Comparison of ENCODE assay signal across 10 mouse cellular contexts in genomic region chr11:4949256-4950044, GRCm38 (mm10). TPM values are rescaled to one million over a fixed set of nuclear protein-coding genes. Genes with fewer than 3 reads are reported as not detected.
DNase-seq lines count a peak whose midpoint lies in the region; ATAC-seq and TF ChIP-seq lines count a peak whose summit lies in the region.
"Had no signal": no experiment of that assay in that cellular context is flagged by ENCODE, and none has a peak within 500 bp of the region (broad histone marks: within the 10 kb centered on the region; RNA-seq: fewer than 3 reads in every experiment).

No protein-coding gene starts in this region.

- no peak for TF ChIP-seq POLR2A in MEL (IDR thresholded peaks at IDR 0.05; ENCODE audit: control insufficient read depth in 1 of 2, insufficient read depth in 1 of 2, low read depth in 1 of 2, low read length in 2 of 2, poor library complexity in 1 of 2)

- no peaks in the 10 kb centered on the region; a peak in 1 of 4 replicates for H3K4me1 ChIP-seq in MEL (ENCODE audit: control insufficient read depth in 1 of 2, insufficient read depth in 2 of 2, low read length in 2 of 2)
- H3K4me1 ChIP-seq in embryonic facial prominence, embryonic 11.5 days (ENCODE audit: control insufficient read depth, insufficient read depth, low read length): peaks cover 7% of the 10 kb centered on the region; the same call in 1 of the 2 replicates
- peaks cover 9% of the 10 kb centered on the region; the same call in 1 of the 2 replicates for H3K4me1 ChIP-seq in intestine, embryonic 14.5 days (replicated peaks; ENCODE audit: control insufficient read depth, insufficient read depth, low read length)
- H3K4me1 ChIP-seq in lung, postnatal 0 days (ENCODE audit: insufficient read depth, low read depth, low read length): peaks cover 6% of the 10 kb centered on the region; the same call in 1 of the 2 replicates

- ATAC-seq in embryonic facial prominence, embryonic 11.5 days (replicated peaks; ENCODE audit: insufficient number of reproducible peaks, low FRiP score, low TSS enrichment, low read depth): no peak
- ATAC-seq in intestine, embryonic 14.5 days (replicated peaks; ENCODE audit: low FRiP score, low TSS enrichment, low read depth): peak; percentile 33; the same call in 1 of the 2 replicates
- ATAC-seq in lung, postnatal 0 days: peak; percentile 48

- no peak for TF ChIP-seq EP300 in MEL (IDR thresholded peaks at IDR 0.05; ENCODE audit: low read depth in 1 of 2, low read length in 2 of 2)
- TF ChIP-seq EP300 in lung, postnatal 0 days (IDR thresholded peaks at IDR 0.05): no peak

- no peaks in the 10 kb centered on the region for H3K36me3 ChIP-seq in MEL (ENCODE audit: control insufficient read depth in 1 of 2, insufficient read depth in 2 of 2, low read length in 2 of 2)
- H3K36me3 ChIP-seq in embryonic facial prominence, embryonic 11.5 days (replicated peaks; ENCODE audit: control insufficient read depth, insufficient read depth, low read depth, low read length): no peaks in the 10 kb centered on the region
- H3K36me3 ChIP-seq in intestine, embryonic 14.5 days (ENCODE audit: control insufficient read depth, insufficient read depth, low read length): no peaks in the 10 kb centered on the region
- no peaks in the 10 kb centered on the region for H3K36me3 ChIP-seq in lung, postnatal 0 days (ENCODE audit: insufficient read depth, low read length)
- H3K36me3 ChIP-seq: embryonic facial prominence, embryonic 15.5 days had no signal

- H3K9ac ChIP-seq in MEL (ENCODE audit: control insufficient read depth, low read depth, low read length, poor library complexity, severe bottlenecking): no peak overlapping the region
- H3K9ac ChIP-seq in embryonic facial prominence, embryonic 11.5 days (replicated peaks; ENCODE audit: low read length): no peak overlapping the region
- no peak overlapping the region for H3K9ac ChIP-seq in intestine, embryonic 14.5 days (ENCODE audit: low read length)
- H3K9ac ChIP-seq in lung, postnatal 0 days (replicated peaks; ENCODE audit: low read depth): no peak overlapping the region
- H3K9ac ChIP-seq: embryonic facial prominence, embryonic 15.5 days; liver, embryonic 14.5 days had no signal

- H3K4me3 ChIP-seq in MEL (ENCODE audit: control insufficient read depth in 1 of 2, insufficient read depth in 1 of 2, low read depth in 2 of 2, low read length in 2 of 2): no peak overlapping the region
- H3K4me3 ChIP-seq in embryonic facial prominence, embryonic 11.5 days (ENCODE audit: low read depth, low read length): no peak overlapping the region
- H3K4me3 ChIP-seq in intestine, embryonic 14.5 days (ENCODE audit: low read depth, low read length): no peak overlapping the region
- no peak overlapping the region for H3K4me3 ChIP-seq in lung, postnatal 0 days (ENCODE audit: low read depth, low read length)
- H3K4me3 ChIP-seq: embryonic facial prominence, embryonic 15.5 days had no signal

- no peaks in the 10 kb centered on the region for H3K79me2 ChIP-seq in MEL (ENCODE audit: control insufficient read depth, insufficient read depth, low read length, poor library complexity)

- WGBS in embryonic facial prominence, embryonic 11.5 days: 6% methylated on average over 23 of the region's 23 CpGs
- 4% methylated on average over 23 of the region's 23 CpGs for WGBS in intestine, embryonic 14.5 days
- 7% methylated on average over 23 of the region's 23 CpGs for WGBS in lung, postnatal 0 days

- DNase-seq in gastrocnemius, postnatal 10 days: peak; percentile 77
- DNase-seq in gastrocnemius, adult 8-10 months (ENCODE audit: low spot score in 2 of 2): no peak
- peak; percentile 38 for DNase-seq in MEL (ENCODE audit: low read depth, low spot score)
- DNase-seq in embryonic facial prominence, embryonic 11.5 days (ENCODE audit: low spot score): peak; percentile 87
- peak; percentile 95 for DNase-seq in intestine, embryonic 14.5 days (ENCODE audit: low spot score)
- DNase-seq in lung, postnatal 0 days (ENCODE audit: low spot score): peak; percentile 62
- DNase-seq in retina, postnatal 1 day: peak; percentile 72
- DNase-seq in T-cell, adult 2 months (ENCODE audit: low spot score): no peak

- no peak overlapping the region for H3K27ac ChIP-seq in MEL (ENCODE audit: control insufficient read depth, low read depth, low read length)
- no peak overlapping the region for H3K27ac ChIP-seq in embryonic facial prominence, embryonic 11.5 days (replicated peaks; ENCODE audit: low read depth, low read length)
- no peak overlapping the region for H3K27ac ChIP-seq in intestine, embryonic 14.5 days (ENCODE audit: low read depth)
- no peak overlapping the region for H3K27ac ChIP-seq in lung, postnatal 0 days (ENCODE audit: low read length)
- H3K27ac ChIP-seq: embryonic facial prominence, embryonic 15.5 days; liver, embryonic 14.5 days had no signal

- no peak overlapping the region for H3K4me2 ChIP-seq in embryonic facial prominence, embryonic 11.5 days (ENCODE audit: low read depth, low read length)
- no peak overlapping the region for H3K4me2 ChIP-seq in intestine, embryonic 14.5 days (ENCODE audit: low read length)
- H3K4me2 ChIP-seq in lung, postnatal 0 days (replicated peaks; ENCODE audit: low read depth, low read length): no peak overlapping the region
- H3K4me2 ChIP-seq: embryonic facial prominence, embryonic 15.5 days had no signal

- TF ChIP-seq RAD21 in MEL (IDR thresholded peaks at IDR 0.05; ENCODE audit: low read depth, low read length): no peak

- H3K27me3 ChIP-seq in MEL (ENCODE audit: control insufficient read depth in 1 of 2, insufficient read depth in 2 of 2, low read length in 2 of 2): peaks cover 0 to 2% of the 10 kb centered on the region in 2 experiments; a peak in 2 of 4 replicates
- H3K27me3 ChIP-seq in embryonic facial prominence, embryonic 11.5 days (ENCODE audit: control insufficient read depth, insufficient read depth, low read length): peaks cover 67% of the 10 kb centered on the region
- peaks cover 97% of the 10 kb centered on the region for H3K27me3 ChIP-seq in intestine, embryonic 14.5 days (replicated peaks; ENCODE audit: control insufficient read depth, insufficient read depth, low read length)
- H3K27me3 ChIP-seq in lung, postnatal 0 days (replicated peaks; ENCODE audit: insufficient read depth, low read length): peaks cover 44% of the 10 kb centered on the region

- TF ChIP-seq CTCF in MEL (IDR thresholded peaks at IDR 0.05 in 2 of 3, conservative IDR thresholded peaks at IDR 0.05 in 1 of 3; ENCODE audit: control insufficient read depth in 1 of 3, insufficient read depth in 1 of 3, low read depth in 2 of 3, low read length in 3 of 3, poor library complexity in 1 of 3, severe bottlenecking in 1 of 3): no peak
- no peak for TF ChIP-seq CTCF in lung, postnatal 0 days (IDR thresholded peaks at IDR 0.05)

- H3K9me3 ChIP-seq in MEL (replicated peaks; ENCODE audit: insufficient read depth, low read length): no peaks in the 10 kb centered on the region
- no peaks in the 10 kb centered on the region for H3K9me3 ChIP-seq in embryonic facial prominence, embryonic 11.5 days (replicated peaks; ENCODE audit: control insufficient read depth, low read length)
- H3K9me3 ChIP-seq in intestine, embryonic 14.5 days (ENCODE audit: control insufficient read depth, low read length): no peaks in the 10 kb centered on the region
- H3K9me3 ChIP-seq in lung, postnatal 0 days (ENCODE audit: low read length): no peaks in the 10 kb centered on the region
- H3K9me3 ChIP-seq: embryonic facial prominence, embryonic 15.5 days had no signal

TF ChIP-seq in MEL, 35 proteins besides CTCF, POLR2A, EP300 and RAD21 (continues in another document):
- no peak for TF ChIP-seq JUND (IDR thresholded peaks at IDR 0.05; ENCODE audit: low read depth, low read length)
- TF ChIP-seq POLR2AphosphoS2 (IDR thresholded peaks at IDR 0.05; ENCODE audit: low read length): no peak
- no peak for TF ChIP-seq MEF2A (IDR thresholded peaks at IDR 0.05; ENCODE audit: extremely low read depth, insufficient replicate concordance, low read depth, low read length, poor library complexity, severe bottlenecking)
- no peak for TF ChIP-seq TBP (IDR thresholded peaks at IDR 0.05; ENCODE audit: low read depth, low read length)
- no peak for TF ChIP-seq KAT2A (conservative IDR thresholded peaks at IDR 0.05; ENCODE audit: low read depth, low read length)
- no peak for TF ChIP-seq HCFC1 (IDR thresholded peaks at IDR 0.05; ENCODE audit: low read depth, low read length)
- TF ChIP-seq MAX (IDR thresholded peaks at IDR 0.05; ENCODE audit: low read length): no peak
- no peak for TF ChIP-seq MYC (IDR thresholded peaks at IDR 0.05; ENCODE audit: low read depth, low read length)

RNA-seq across cellular contexts. Expression of gene Nefh, which starts 1.6 kb away (rescaled TPM):
- total RNA-seq in gastrocnemius, postnatal 10 days (2021): under 1 TPM; 0.05 to 0.23 TPM
- total RNA-seq in gastrocnemius, adult 8-10 months (2022): not detected
- total RNA-seq in MEL (2012; rRNA removed): not detected in 2 replicates
- under 1 TPM in 1 of 2 experiments, not detected in 1; 0.03 TPM for polyA plus RNA-seq in MEL (2012; ENCODE audit: insufficient read depth in 1 of 2, insufficient read length in 2 of 2, low read depth in 1 of 2, low replicate concordance in 2 of 2, missing spikeins in 1 of 2)
- polyA plus RNA-seq in embryonic facial prominence, embryonic 11.5 days (2014; fragmentation: Nextera tagmentation; extraction: Ambion mirVana): 0.42 and 0.53 TPM in 2 replicates
- polyA plus RNA-seq in intestine, embryonic 14.5 days (2014; fragmentation: Nextera tagmentation; extraction: Ambion mirVana): 1.1 and 1.2 TPM in 2 replicates
- 0.06 and 0.12 TPM in 2 replicates for polyA plus RNA-seq in lung, postnatal 0 days (2015; fragmentation: Nextera tagmentation; extraction: Ambion mirVana)

RNA-seq across cellular contexts. Expression of gene Ap1b1, which starts 37.2 kb away (rescaled TPM):
- total RNA-seq in gastrocnemius, postnatal 10 days (2021): 10 to 100 TPM; 40.5 to 49.5 TPM
- total RNA-seq in gastrocnemius, adult 8-10 months (2022): 10 to 100 TPM; 33.1 to 38.3 (median 37.8) TPM
- 55.1 and 60.1 TPM in 2 replicates for total RNA-seq in MEL (2012; rRNA removed)
- 10 to 100 TPM in 1 of 2 experiments, not detected in 1; 79.3 TPM for polyA plus RNA-seq in MEL (2012; ENCODE audit: insufficient read depth in 1 of 2, insufficient read length in 2 of 2, low read depth in 1 of 2, low replicate concordance in 2 of 2, missing spikeins in 1 of 2)
- 46.4 and 54.8 TPM in 2 replicates for polyA plus RNA-seq in embryonic facial prominence, embryonic 11.5 days (2014; fragmentation: Nextera tagmentation; extraction: Ambion mirVana)
- 56.0 and 58.9 TPM in 2 replicates for polyA plus RNA-seq in intestine, embryonic 14.5 days (2014; fragmentation: Nextera tagmentation; extraction: Ambion mirVana)
- 27.3 and 28.3 TPM in 2 replicates for polyA plus RNA-seq in lung, postnatal 0 days (2015; fragmentation: Nextera tagmentation; extraction: Ambion mirVana)

RNA-seq across cellular contexts. Expression of gene Thoc5, which starts 54.3 kb away (rescaled TPM):
- 10 to 100 TPM; 14.9 to 17.7 TPM for total RNA-seq in gastrocnemius, postnatal 10 days (2021)
- total RNA-seq in gastrocnemius, adult 8-10 months (2022): 10 to 100 TPM; 14.0 to 16.3 (median 15.3) TPM
- total RNA-seq in MEL (2012; rRNA removed): 75.3 and 80.4 TPM in 2 replicates
- polyA plus RNA-seq in MEL (2012; ENCODE audit: insufficient read depth in 1 of 2, insufficient read length in 2 of 2, low read depth in 1 of 2, low replicate concordance in 2 of 2, missing spikeins in 1 of 2): 10 to 100 TPM; 69.1 to 72.0 TPM
- polyA plus RNA-seq in embryonic facial prominence, embryonic 11.5 days (2014; fragmentation: Nextera tagmentation; extraction: Ambion mirVana): 55.0 and 56.1 TPM in 2 replicates
- 38.4 and 41.6 TPM in 2 replicates for polyA plus RNA-seq in intestine, embryonic 14.5 days (2014; fragmentation: Nextera tagmentation; extraction: Ambion mirVana)
- polyA plus RNA-seq in lung, postnatal 0 days (2015; fragmentation: Nextera tagmentation; extraction: Ambion mirVana): 16.3 TPM in 2 replicates

Comparison
In these comparisons a context has a peak if more than half of its experiments do, and no peak if none do; other contexts are left out.
1. DNase-seq: peak in gastrocnemius, postnatal 10 days (single experiment), MEL (single experiment), embryonic facial prominence, embryonic 11.5 days (single experiment), intestine, embryonic 14.5 days (single experiment), lung, postnatal 0 days (single experiment) and retina, postnatal 1 day (single experiment); none in gastrocnemius, adult 8-10 months (0 of 2) and T-cell, adult 2 months (single experiment).